Mouse (Mus musculus): ENCODE results near the gene Cib3. TPM values are rescaled to one million over a fixed set of nuclear protein-coding genes. Genes with fewer than 3 reads are reported as not detected.
A peak's percentile ranks its signal among the peaks of the same experiment; 100 is the strongest.

Cib3 gene
- polyA plus RNA-seq (2015; fragmentation: Nextera tagmentation; extraction: Ambion mirVana), result not detected in 2 replicates

- Histone ChIP-seq H3K4me3 (replicated peaks) (no peak within 1 kb of the TSS), H3K4me2 (replicated peaks) (no peak within 1 kb of the TSS), H3K36me3 (no peaks in the 10 kb centered on the region), H3K4me1 (replicated peaks) (no peaks in the 10 kb centered on the region), H3K9ac (no peak within 1 kb of the TSS), H3K9me3 (no peaks in the 10 kb centered on the region), H3K27me3 (replicated peaks) (0 out of 2 replicates have a peak, but pooled peaks cover 2% of the 10 kb centered on the region), H3K27ac (no peak within 1 kb of the TSS)
- no peak for ATAC-seq
- WGBS, result 57% methylated on average over 4 of the region's 4 CpGs
Observed at GRCm38 (mm10) chr8:72212751-72213150, at the start of gene Cib3. TSS of gene Cib3 (minus strand) at chr8:72212837.

DNA sequence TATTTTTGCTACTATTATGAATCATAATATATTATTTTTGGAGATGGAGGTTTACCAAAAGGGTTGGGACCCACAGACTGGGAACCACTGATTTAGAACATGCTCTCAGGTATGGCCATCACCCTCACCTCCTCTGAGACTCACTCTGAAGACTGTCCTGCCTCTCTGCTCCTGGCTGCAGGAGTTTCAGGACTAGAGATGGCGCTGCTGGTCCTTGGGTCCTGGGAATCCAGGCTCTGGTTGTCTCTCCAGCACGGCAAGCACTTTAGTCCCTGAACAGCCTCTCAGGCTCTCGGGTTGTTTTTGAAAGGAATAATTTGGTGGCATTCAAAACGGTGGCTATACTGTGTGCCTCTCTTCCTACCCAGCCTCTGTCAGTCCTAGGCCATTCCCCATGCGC lies 49.2 kb upstream of the Cib3 start:
- Histone ChIP-seq H3K27ac (no peak overlapping the region), H3K9me3 (no peaks in the 10 kb centered on the region), H3K36me3 (no peaks in the 10 kb centered on the region), H3K4me3 (replicated peaks) (no peak overlapping the region), H3K4me1 (replicated peaks) (no peaks in the 10 kb centered on the region), H3K4me2 (replicated peaks) (no peak overlapping the region), H3K9ac (no peak overlapping the region), H3K27me3 (replicated peaks) (no peaks in the 10 kb centered on the region)
- WGBS, result 54% methylated on average over 5 of the region's 5 CpGs
- no peak for ATAC-seq

DNA sequence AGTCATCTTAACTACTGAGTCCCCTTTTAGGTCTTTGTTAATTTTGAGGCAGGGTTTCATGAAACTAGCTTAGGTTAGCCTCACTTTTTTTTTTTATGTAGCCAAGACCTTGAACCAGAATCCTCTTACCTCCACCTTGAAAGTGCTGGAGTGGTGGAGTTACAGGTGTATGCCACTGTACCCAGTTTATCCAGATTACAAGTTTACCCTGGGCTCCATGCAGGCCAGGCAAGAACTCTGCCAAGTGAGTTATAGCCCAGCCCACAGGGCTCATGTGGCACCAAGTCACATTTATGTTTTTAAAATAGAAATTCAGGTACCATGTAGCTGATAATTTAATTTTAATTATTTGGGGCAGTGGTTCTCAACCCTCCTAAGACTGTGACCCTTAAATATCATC lies 48.8 kb upstream of the Cib3 start:
- H3K4me3 ChIP-seq (replicated peaks), result no peak overlapping the region
- ATAC-seq, result no peak
- no peaks in the 10 kb centered on the region for H3K9me3 ChIP-seq
- H3K27ac ChIP-seq, result no peak overlapping the region
- no peak overlapping the region for H3K9ac ChIP-seq
- H3K36me3 ChIP-seq, result no peaks in the 10 kb centered on the region
- no peaks in the 10 kb centered on the region for H3K27me3 ChIP-seq (replicated peaks)
- no peaks in the 10 kb centered on the region for H3K4me1 ChIP-seq (replicated peaks)
- H3K4me2 ChIP-seq (replicated peaks), result no peak overlapping the region

- no peaks in the 10 kb centered on the region for H3K9me3 ChIP-seq
- H3K36me3 ChIP-seq, result no peaks in the 10 kb centered on the region
- H3K4me3 ChIP-seq (replicated peaks), result no peak overlapping the region
- H3K4me2 ChIP-seq (replicated peaks), result no peak overlapping the region
- H3K27me3 ChIP-seq (replicated peaks), result no peaks in the 10 kb centered on the region
- no peak overlapping the region for H3K9ac ChIP-seq
- no peak overlapping the region for H3K27ac ChIP-seq
- H3K4me1 ChIP-seq (replicated peaks), result no peaks in the 10 kb centered on the region
- ATAC-seq, result peak; percentile 55; the same call in 1 of the 2 replicates
- 36% methylated on average over 2 of the region's 2 CpGs for WGBS
Observed at GRCm38 (mm10) chr8:72261019-72261418, 48.4 kb upstream of the Cib3 start.

GRCm38 (mm10) chr8:72260585-72260984 lies 47.9 kb upstream of the Cib3 start:
- Histone ChIP-seq H3K36me3 (no peaks in the 10 kb centered on the region), H3K27ac (no peak overlapping the region), H3K4me3 (replicated peaks) (no peak overlapping the region), H3K4me1 (replicated peaks) (no peaks in the 10 kb centered on the region), H3K9ac (no peak overlapping the region), H3K4me2 (replicated peaks) (no peak overlapping the region), H3K9me3 (no peaks in the 10 kb centered on the region), H3K27me3 (replicated peaks) (no peaks in the 10 kb centered on the region)
- ATAC-seq, result no peak
- WGBS, result 58% methylated on average over 4 of the region's 4 CpGs

DNA sequence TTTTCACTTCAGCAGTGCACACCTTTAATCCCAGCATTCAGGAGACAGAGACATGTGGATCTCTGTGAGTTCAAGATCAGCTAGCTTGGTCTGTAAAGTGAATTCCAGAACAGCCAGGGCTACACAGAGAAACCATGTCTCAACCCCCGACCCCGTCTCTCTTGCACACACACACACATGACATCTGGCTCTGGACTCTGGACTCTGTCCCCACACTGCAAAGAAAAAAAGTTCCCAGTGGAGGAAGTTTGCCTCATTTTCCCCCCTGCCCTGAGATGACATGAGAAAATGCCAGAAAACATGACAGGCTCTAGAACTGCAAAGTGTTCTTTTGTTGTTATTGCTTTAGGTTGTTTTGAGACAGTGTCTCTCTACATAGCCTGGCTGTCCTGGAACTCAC lies 47.2 kb upstream of the Cib3 start:
- Histone ChIP-seq H3K9ac (no peak overlapping the region), H3K4me3 (replicated peaks) (no peak overlapping the region), H3K9me3 (no peaks in the 10 kb centered on the region), H3K27ac (no peak overlapping the region), H3K4me1 (replicated peaks) (no peaks in the 10 kb centered on the region), H3K27me3 (replicated peaks) (no peaks in the 10 kb centered on the region), H3K36me3 (no peaks in the 10 kb centered on the region), H3K4me2 (replicated peaks) (no peak overlapping the region)
- 56% methylated on average over 2 of the region's 2 CpGs for WGBS
- no peak for ATAC-seq

GRCm38 (mm10) chr8:72257902-72258238 lies 45.2 kb upstream of the Cib3 start:
- H3K36me3 ChIP-seq, result peaks cover 6% of the 10 kb centered on the region; the same call in 1 of the 2 replicates
- H3K4me1 ChIP-seq (replicated peaks), result no peaks in the 10 kb centered on the region
- no peak overlapping the region for H3K27ac ChIP-seq
- ATAC-seq, result no peak
- no peak overlapping the region for H3K4me3 ChIP-seq (replicated peaks)
- no peak overlapping the region for H3K9ac ChIP-seq
- no peaks in the 10 kb centered on the region for H3K9me3 ChIP-seq
- H3K27me3 ChIP-seq (replicated peaks), result no peaks in the 10 kb centered on the region
- no peak overlapping the region for H3K4me2 ChIP-seq (replicated peaks)
- WGBS, result 89% methylated on average over 1 of the region's 1 CpGs

DNA sequence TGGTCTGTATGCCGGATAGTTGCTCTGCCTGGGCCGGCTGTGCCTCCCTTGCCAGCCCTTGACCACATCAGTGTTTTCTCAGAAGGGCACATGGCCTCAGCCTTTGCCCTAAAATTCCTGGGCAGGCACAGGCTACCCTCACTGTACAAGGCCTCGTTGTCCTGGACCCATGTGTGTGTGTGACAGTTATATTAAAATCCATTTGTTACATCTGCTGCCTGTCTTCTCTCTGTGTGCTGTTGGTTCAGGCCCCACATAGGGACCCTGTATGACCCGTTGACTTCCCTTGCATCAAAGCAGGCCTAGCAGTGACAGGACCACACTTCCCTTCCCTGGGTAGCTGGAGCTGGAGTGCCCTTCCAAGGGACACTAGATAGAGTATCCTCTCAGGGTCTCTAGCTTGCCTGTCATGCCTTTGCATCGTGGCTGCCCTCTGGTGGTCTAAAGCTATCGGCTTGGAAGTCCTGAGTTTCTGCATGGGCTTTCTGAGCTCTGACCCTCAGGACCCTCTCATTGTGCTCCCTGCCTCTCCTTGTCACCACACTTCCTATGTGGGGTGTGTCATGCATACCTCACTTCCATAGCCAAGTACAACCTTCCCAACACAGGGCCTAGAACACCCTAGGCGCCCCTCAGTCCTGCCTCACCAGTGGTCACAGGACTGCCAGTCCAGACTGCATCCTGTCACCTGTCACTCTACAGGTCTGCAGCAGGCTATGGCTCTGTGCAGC lies 44.7 kb upstream of the Cib3 start:
- no peaks in the 10 kb centered on the region for H3K9me3 ChIP-seq
- no peak for ATAC-seq
- WGBS, result 57% methylated on average over 7 of the region's 7 CpGs

DNA sequence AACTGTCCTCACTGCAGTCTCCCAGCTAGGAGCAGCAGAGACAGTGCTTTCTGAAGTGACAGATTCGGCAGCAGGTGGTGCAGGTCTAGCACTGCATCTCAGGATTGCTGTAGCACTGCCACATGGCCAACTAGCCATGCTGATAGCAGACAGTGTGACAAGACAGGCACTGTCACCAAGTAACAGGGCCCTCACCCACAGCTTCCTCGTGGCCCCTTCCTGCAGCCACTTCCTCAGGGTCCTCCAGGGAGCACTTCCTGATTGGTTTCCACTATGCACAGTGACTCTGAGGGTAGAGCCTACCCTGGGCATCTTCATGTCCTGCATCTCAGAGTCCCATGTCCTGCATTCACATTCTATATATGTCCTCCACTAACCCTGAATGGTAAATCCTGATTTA lies 32.0 kb upstream of the Cib3 start:
- H3K27me3 ChIP-seq (replicated peaks), result no peaks in the 10 kb centered on the region
- 71% methylated on average over 2 of the region's 2 CpGs for WGBS
- H3K4me3 ChIP-seq (replicated peaks), result no peak overlapping the region
- H3K9me3 ChIP-seq, result no peaks in the 10 kb centered on the region
- ATAC-seq, result no peak
- peaks cover 12% of the 10 kb centered on the region for H3K4me1 ChIP-seq (replicated peaks)
- H3K36me3 ChIP-seq, result peaks cover 1% of the 10 kb centered on the region; the same call in 1 of the 2 replicates
- no peak overlapping the region for H3K4me2 ChIP-seq (replicated peaks)
- H3K27ac ChIP-seq, result no peak overlapping the region
- no peak overlapping the region for H3K9ac ChIP-seq

More for the DNA sequence above, 44.7 kb upstream of the Cib3 start:
- H3K4me3 ChIP-seq (replicated peaks), result no peak overlapping the region
- H3K36me3 ChIP-seq, result peaks cover 7% of the 10 kb centered on the region; the same call in 1 of the 2 replicates
- H3K27ac ChIP-seq, result no peak overlapping the region
- no peak overlapping the region for H3K9ac ChIP-seq
- H3K4me2 ChIP-seq (replicated peaks), result no peak overlapping the region
- no peaks in the 10 kb centered on the region for H3K4me1 ChIP-seq (replicated peaks)
- H3K27me3 ChIP-seq (replicated peaks), result no peaks in the 10 kb centered on the region

- H3K36me3 ChIP-seq, result no peaks in the 10 kb centered on the region
- H3K27me3 ChIP-seq (replicated peaks), result no peaks in the 10 kb centered on the region
- no peak overlapping the region for H3K4me2 ChIP-seq (replicated peaks)
- H3K27ac ChIP-seq, result no peak overlapping the region
- H3K9ac ChIP-seq, result no peak overlapping the region
- 96% methylated on average over 1 of the region's 1 CpGs for WGBS
- H3K4me1 ChIP-seq (replicated peaks), result peaks cover 14% of the 10 kb centered on the region
- no peak overlapping the region for H3K4me3 ChIP-seq (replicated peaks)
- no peak for ATAC-seq
- H3K9me3 ChIP-seq, result no peaks in the 10 kb centered on the region
Observed at GRCm38 (mm10) chr8:72242226-72242625, 29.6 kb upstream of the Cib3 start.

DNA sequence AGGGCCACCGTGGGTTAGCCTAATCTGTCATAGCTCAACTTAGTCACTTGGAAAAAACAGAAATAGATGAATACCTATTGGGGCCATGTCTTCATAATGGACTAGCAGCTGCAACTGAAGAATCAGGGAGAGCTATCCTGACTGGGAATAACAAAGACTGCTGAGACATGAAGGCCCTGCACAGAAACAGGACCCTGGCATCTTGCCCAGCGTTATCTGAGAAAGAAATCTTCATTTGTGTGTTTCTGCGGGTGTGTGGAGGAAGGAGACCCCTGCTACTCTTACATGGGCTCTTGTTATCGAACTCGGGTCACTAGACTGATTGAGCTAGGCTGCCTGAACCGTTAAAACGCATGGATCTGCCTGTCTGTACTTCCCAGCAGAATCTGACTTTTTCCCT lies 28.3 kb upstream of the Cib3 start:
- peak overlapping the region; percentile 66 for H3K4me2 ChIP-seq (replicated peaks)
- H3K4me1 ChIP-seq (replicated peaks), result peaks cover 14% of the 10 kb centered on the region
- 67% methylated on average over 7 of the region's 7 CpGs for WGBS
- H3K4me3 ChIP-seq (replicated peaks), result peak overlapping the region; percentile 65
- no peaks in the 10 kb centered on the region for H3K36me3 ChIP-seq
- peak overlapping the region; percentile 56; the same call in 1 of the 2 replicates for H3K9ac ChIP-seq
- no peak for ATAC-seq
- H3K9me3 ChIP-seq, result no peaks in the 10 kb centered on the region
- H3K27me3 ChIP-seq (replicated peaks), result no peaks in the 10 kb centered on the region
- 0 out of 2 replicates have a peak overlapping the region, but pooled peaks have one; percentile 94 for H3K27ac ChIP-seq

GRCm38 (mm10) chr8:72240403-72240763 lies 27.7 kb upstream of the Cib3 start:
- H3K4me3 ChIP-seq (replicated peaks), result peak overlapping the region; percentile 65
- no peaks in the 10 kb centered on the region for H3K36me3 ChIP-seq
- H3K9ac ChIP-seq, result peak overlapping the region; percentile 56
- no peaks in the 10 kb centered on the region for H3K9me3 ChIP-seq
- ATAC-seq, result peak; percentile 76
- WGBS, result under 1% methylated on average over 24 of the region's 24 CpGs
- peak overlapping the region; percentile 94 for H3K27ac ChIP-seq
- H3K27me3 ChIP-seq (replicated peaks), result no peaks in the 10 kb centered on the region
- H3K4me1 ChIP-seq (replicated peaks), result peaks cover 14% of the 10 kb centered on the region
- peak overlapping the region; percentile 66 for H3K4me2 ChIP-seq (replicated peaks)
